Mouse (Mus musculus) C3H10T1/2 (cell line): ENCODE results near the gene Tmem33. TPM values are rescaled to one million over a fixed set of nuclear protein-coding genes. Genes with fewer than 3 reads are reported as not detected.

Experiments used
- polyA plus RNA-seq, 2 experiments: library from polyadenylated mRNA; unstranded; fragments of >200 nt; fragmentation: generic; extraction: Trizol; gene quantifications; one replicate each; pipeline ENCODE4 v1.2.1; 2012; ENCODE audit warnings: missing spikeins in 2 of 2

Gene Tmem33
- polyA plus RNA-seq: 10 to 100 TPM; 21.1 to 28.2 TPM

DNA sequence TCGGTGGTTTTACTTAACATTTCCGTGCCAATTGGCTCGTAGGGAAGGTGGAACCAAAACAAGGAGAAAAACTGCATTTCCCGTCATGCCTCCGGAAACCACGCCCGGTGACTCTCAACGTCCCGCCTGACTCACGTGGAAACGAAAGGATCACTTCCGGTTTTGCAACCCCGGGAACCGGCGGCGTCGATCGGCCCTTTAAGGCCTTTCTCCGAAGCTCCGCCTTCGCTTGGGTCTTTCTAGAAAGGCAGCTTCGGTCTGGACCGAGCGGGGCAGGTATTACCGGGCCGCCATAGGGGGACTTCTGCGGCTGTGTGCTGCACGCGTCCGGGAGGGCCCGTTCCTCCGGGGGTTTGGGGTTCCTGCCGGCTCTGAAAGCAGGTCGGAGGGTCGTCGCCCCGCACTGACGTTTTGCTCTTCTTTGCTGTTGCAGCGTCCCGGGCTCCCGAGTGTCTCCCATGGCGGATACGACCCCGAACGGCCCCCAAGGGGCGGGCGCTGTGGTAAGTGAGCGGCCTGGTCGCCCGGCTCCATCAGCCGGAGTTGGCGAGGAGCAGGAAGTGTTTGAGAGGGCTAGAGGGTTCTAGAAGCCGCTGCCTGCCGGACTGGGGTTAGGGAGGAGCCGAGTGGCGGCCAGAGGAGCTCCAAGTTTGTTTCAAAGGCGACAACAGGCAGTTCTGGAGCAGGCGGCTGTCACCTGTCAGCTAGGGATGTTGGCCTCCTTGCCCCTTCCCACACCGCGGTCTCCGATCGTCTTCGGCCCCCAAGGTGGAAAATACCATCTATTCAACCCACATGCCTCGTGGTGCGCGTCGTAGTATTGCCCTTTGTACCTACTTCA, at the start of gene Tmem33:
Tmem33 (plus strand) TSS at position 35 of the 841 bp plus-strand sequence.

GRCm38 (mm10) chr5:67306698-67307521, 46.5 kb downstream of the Tmem33 start, which contains the start of gene Slc30a9:
Gene Slc30a9 (plus strand): TSS chr5:67306955.

Other genes starting within 250 kb of the Tmem33 start
- not detected for gene Phox2b, start 161.3 kb upstream of the Tmem33 start, polyA plus RNA-seq
- gene Slc30a9, start 46.4 kb downstream of the Tmem33 start, polyA plus RNA-seq: 10 to 100 TPM in 1 of 2 experiments, 1 to 10 TPM in 1; 2.2 to 20.2 TPM
- gene Bend4, start 167.7 kb downstream of the Tmem33 start, polyA plus RNA-seq: not detected